Mouse (Mus musculus) MEL (cell line): ENCODE results near the gene Rprd1b.

ENCODE experiments used
- CTCF ChIP-seq, 3 experiments: IDR thresholded peaks in 2 of 3; conservative IDR thresholded peaks in 1 of 3; 2 replicates each; pipeline ENCODE4 v1.5.1; 2011 to 2012; ENCODE audit warnings: low read length in 3 of 3, low read depth in 2 of 3, mild to moderate bottlenecking in 2 of 3, improper control_type of control experiment in 1 of 3, inconsistent platforms in 1 of 3, mixed read lengths in 1 of 3, moderate library complexity in 1 of 3; ENCODE audit not compliant: control insufficient read depth in 1 of 3, insufficient read depth in 1 of 3, poor library complexity in 1 of 3, severe bottlenecking in 1 of 3
- EP300 ChIP-seq, 2 experiments: IDR thresholded peaks; 2 replicates each; pipeline ENCODE4 v1.6.1; 2011; ENCODE audit warnings: improper control_type of control experiment in 2 of 2, low read length in 2 of 2, low read depth in 1 of 2, mild to moderate bottlenecking in 1 of 2
- GABPA ChIP-seq: IDR thresholded peaks from 2 replicates; pipeline ENCODE4 v1.6.1; 2012; ENCODE audit warnings: low read depth, mild to moderate bottlenecking, inconsistent platforms, low read length, improper control_type of control experiment, moderate library complexity
- MAX ChIP-seq: IDR thresholded peaks from 2 replicates; pipeline ENCODE4 v1.6.1; 2011; ENCODE audit warnings: low read length, improper control_type of control experiment
- POLR2AphosphoS2 ChIP-seq: IDR thresholded peaks from 2 replicates; pipeline ENCODE4 v1.6.1; 2011; ENCODE audit warnings: low read length, improper control_type of control experiment
- TBP ChIP-seq: IDR thresholded peaks from 2 replicates; pipeline ENCODE4 v1.8.0; 2011; ENCODE audit warnings: low read depth, low read length, improper control_type of control experiment
- ZNF384 ChIP-seq: IDR thresholded peaks from 2 replicates; pipeline ENCODE4 v1.6.1; 2012; ENCODE audit warnings: low read depth, mild to moderate bottlenecking, inconsistent platforms, low read length, improper control_type of control experiment

DNA sequence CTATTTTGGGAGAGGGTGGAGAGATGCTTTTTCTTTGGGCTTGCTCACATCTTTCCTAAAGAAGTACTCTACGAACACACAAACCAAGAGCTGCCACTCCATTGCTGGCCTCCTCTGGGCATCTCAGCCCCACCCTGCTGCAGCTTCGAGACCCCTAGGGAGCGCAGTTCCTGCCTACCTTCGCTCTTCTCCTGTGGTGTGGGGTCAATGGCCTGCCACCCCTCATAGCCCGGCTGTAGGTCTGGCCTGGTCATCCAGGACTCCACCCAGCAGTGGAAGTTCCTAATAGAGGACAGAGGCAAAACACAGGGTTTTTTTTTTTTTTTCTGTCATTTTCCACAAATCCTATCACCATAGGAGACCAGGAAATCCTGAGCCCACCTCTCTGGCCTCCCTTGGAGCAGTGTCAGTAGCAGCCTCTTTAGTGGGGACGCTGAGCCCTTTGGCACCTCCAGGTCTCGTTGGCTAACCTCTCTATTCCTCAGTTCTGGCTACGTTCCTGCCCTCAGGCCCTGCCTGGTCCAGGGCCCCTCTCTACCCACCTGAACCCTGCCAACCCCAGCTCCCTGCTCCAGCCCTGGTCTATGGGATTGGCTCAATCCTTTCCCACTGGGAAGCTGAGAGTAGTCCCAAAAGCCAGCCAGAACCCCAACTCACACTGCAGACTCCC, 100.3 kb downstream of the Rprd1b start:
- TF ChIP-seq EP300 (IDR thresholded peaks at IDR 0.05; ENCODE audit: low read depth in 1 of 2, low read length in 2 of 2) (no peak), GABPA (no peak), TBP (no peak), ZNF384 (no peak), CTCF (IDR thresholded peaks at IDR 0.05 in 2 of 3, conservative IDR thresholded peaks at IDR 0.05 in 1 of 3; ENCODE audit: control insufficient read depth in 1 of 3, insufficient read depth in 1 of 3, low read depth in 2 of 3, low read length in 3 of 3, poor library complexity in 1 of 3, severe bottlenecking in 1 of 3) (no peak), MAX (no peak), POLR2AphosphoS2 (no peak)
